Mouse (Mus musculus) stomach, embryonic 14.5 days (tissue): Measurements from ENCODE around the gene Selenbp2. TPM values are rescaled to one million over a fixed set of nuclear protein-coding genes. Genes with fewer than 3 reads are reported as not detected.
A peak's percentile ranks its signal among the peaks of the same experiment; 100 is the strongest.
"Not testable (repeated sequence)": the region's sequence is repeated elsewhere in the genome, so short reads cannot be mapped to it uniquely, and the experiment has no call there.

Source experiments
- ATAC-seq: fragments of 200-750 bp; cut with Nextera tagmentation; 2 replicates; pipeline ENCODE4 v1.8.0; 2017; ENCODE audit warnings: low read depth, moderate TSS enrichment; ENCODE audit not compliant: insufficient number of reproducible peaks, insufficient read depth, low FRiP score
- H3K27ac ChIP-seq: fragments of 300-500 bp; sonication (generic); 2 replicates; pipeline ENCODE4 v1.5.1; 2014; ENCODE audit warnings: mild to moderate bottlenecking, low read length, moderate library complexity, mixed read lengths
- H3K27me3 ChIP-seq: fragments of 300-500 bp; sonication (generic); 2 replicates; pipeline ENCODE4 v1.6.1; 2014; ENCODE audit warnings: low read length, control low read depth, mixed read lengths; ENCODE audit not compliant: control insufficient read depth, insufficient read depth
- H3K36me3 ChIP-seq: fragments of 300-500 bp; sonication (generic); 2 replicates; pipeline ENCODE4 v1.6.1; 2014; ENCODE audit warnings: mild to moderate bottlenecking, control low read depth, low read length, moderate library complexity, mixed read lengths; ENCODE audit not compliant: control insufficient read depth, insufficient read depth
- H3K4me1 ChIP-seq: fragments of 300-500 bp; sonication (generic); 2 replicates; pipeline ENCODE4 v1.6.1; 2014; ENCODE audit warnings: low read length, control low read depth, mixed read lengths; ENCODE audit not compliant: control insufficient read depth, insufficient read depth
- H3K4me2 ChIP-seq: fragments of 300-500 bp; sonication (generic); replicated peaks from 2 replicates; pipeline ENCODE4 v1.6.1; 2014; ENCODE audit warnings: low read depth, low read length, control low read depth
- H3K4me3 ChIP-seq: fragments of 300-500 bp; sonication (generic); 2 replicates; pipeline ENCODE4 v1.5.1; 2014; ENCODE audit warnings: low read depth, low read length, control low read depth
- H3K9ac ChIP-seq: fragments of 300-500 bp; sonication (generic); replicated peaks from 2 replicates; pipeline ENCODE4 v1.6.1; 2014; ENCODE audit warnings: low read depth, mild to moderate bottlenecking, control low read depth, low read length, moderate library complexity, mixed read lengths
- H3K9me3 ChIP-seq: fragments of 300-500 bp; sonication (generic); 2 replicates; pipeline ENCODE4 v1.6.1; 2016; ENCODE audit warnings: low read depth, low read length, control low read depth; ENCODE audit not compliant: control insufficient read depth
- WGBS: fragments of 180-500 bp; shearing (Covaris S2); extraction: QIAGEN DNeasy Blood & Tissue Kit; methylation state at CpG from one replicate; pipeline ENCODE4 v1.1.7; 2014; 5-methylcytosine and 5-hydroxymethylcytosine counted together
- polyA plus RNA-seq: library from polyadenylated mRNA; unstranded; fragments of >200 nt; fragmentation: Nextera tagmentation; extraction: Ambion mirVana; gene quantifications from 2 replicates; pipeline ENCODE4 v1.2.1, GENCODE M21; 2014

The Selenbp2 gene
- 2.6 and 3.0 TPM in 2 replicates for polyA plus RNA-seq

DNA sequence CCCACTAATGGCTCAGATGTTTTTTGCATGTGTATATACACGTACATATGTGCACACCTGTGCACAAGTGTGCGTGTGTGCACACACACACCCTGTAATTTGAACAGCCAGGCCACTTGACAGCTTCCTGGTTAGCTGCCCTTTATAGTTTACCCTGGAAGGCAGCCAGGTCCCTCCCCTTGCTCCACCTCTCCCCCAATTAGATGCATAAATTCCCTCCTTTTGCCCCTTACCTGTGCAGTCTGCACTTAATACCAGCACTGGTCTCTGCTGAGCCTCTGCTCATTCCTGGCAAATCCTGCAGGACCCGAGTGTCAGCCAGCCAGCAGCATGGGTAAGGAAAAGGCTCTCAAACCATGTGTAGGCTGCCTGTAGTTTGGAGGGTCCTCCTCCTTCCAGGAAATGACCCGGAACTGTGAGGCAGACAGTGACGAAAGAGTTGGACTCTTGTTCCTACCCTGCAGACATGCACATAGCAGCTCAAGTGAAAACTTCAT is at the start of gene Selenbp2:
Selenbp2 (plus strand) TSS at position 228 of the 497 bp plus-strand sequence.
- no peaks in the 10 kb centered on the region for H3K27me3 ChIP-seq
- H3K4me3 ChIP-seq, result no peak within 1 kb of the TSS
- no peak within 1 kb of the TSS for H3K27ac ChIP-seq
- no peaks in the 10 kb centered on the region for H3K36me3 ChIP-seq
- H3K9me3 ChIP-seq, result no peaks in the 10 kb centered on the region
- no peaks in the 10 kb centered on the region for H3K4me1 ChIP-seq
- peak; percentile 65; the same call in 1 of the 2 replicates for ATAC-seq
- WGBS, result 29% methylated on average over 5 of the region's 5 CpGs
- no peak within 1 kb of the TSS for H3K4me2 ChIP-seq
- H3K9ac ChIP-seq, result no peak within 1 kb of the TSS

DNA sequence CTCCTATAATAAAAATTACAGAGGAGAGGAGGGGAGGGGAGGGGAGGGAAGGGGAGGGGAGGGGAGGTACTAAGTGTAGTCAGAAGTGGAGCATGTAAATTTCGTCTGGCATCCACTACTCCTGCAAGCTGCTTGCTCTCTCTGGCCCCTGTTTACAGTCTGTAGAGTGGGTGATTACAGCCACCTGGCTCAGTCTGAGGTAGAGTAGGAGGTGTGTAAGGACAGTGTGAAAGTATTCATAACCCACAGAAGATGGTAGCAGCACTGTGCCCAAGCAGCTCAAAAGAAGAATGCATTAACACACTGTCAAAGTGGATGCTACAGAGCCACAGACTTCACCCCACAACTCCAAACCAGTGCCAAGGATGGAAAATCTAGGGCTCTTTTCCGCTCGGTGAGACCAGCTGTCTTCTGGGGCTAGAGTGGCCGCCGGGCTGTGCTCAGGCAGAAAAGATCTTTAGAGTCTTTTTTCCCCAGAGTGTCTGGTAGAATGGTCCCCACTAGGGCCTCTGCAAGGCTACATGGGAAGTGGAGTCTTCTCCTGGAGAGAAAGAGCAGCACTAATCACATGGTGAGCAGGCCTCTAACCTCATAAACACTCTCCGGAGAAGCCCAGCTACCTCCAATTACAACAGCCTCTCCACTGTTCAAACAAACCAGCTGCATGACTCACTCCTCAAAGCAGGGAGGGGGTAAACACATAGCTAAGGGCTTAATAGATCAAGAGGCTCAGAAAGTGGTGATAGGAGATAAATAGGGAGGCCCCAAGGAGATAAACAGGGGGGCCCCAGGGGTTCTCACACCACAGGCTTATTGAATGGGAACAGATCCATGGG is 44.4 kb upstream of the Selenbp2 start:
- H3K9me3 ChIP-seq, result no peaks in the 10 kb centered on the region
- H3K27me3 ChIP-seq, result no peaks in the 10 kb centered on the region
- peak overlapping the region; percentile 86 for H3K27ac ChIP-seq
- no peak overlapping the region for H3K4me3 ChIP-seq
- H3K9ac ChIP-seq, result no peak overlapping the region
- peaks cover 17% of the 10 kb centered on the region for H3K4me1 ChIP-seq
- H3K4me2 ChIP-seq, result peak overlapping the region; percentile 18; the same call in 1 of the 2 replicates
- no peaks in the 10 kb centered on the region for H3K36me3 ChIP-seq
- 17% methylated on average over 6 of the region's 6 CpGs for WGBS
- ATAC-seq, result peak; percentile 95

DNA sequence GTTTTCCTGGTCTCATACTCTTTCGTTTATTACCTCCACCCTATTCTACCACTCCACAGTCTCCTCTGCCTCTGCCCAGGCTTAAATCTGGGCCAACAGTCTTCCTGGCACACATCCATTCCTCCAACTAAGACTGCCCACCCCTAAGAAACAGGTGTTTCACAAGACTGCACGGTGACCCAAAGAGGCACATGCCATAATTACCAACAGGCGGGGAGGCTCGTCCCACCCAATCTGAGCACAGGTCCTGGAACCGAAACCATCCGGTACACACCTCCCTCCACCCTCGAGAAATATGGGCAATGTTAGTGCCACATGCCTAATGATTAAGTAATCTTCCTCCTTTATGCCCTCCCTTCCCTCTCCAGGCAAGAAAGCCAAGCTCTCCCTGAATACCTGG is 42.9 kb upstream of the Selenbp2 start:
- 71% methylated on average over 7 of the region's 7 CpGs for WGBS
- no peak overlapping the region for H3K4me2 ChIP-seq
- no peaks in the 10 kb centered on the region for H3K36me3 ChIP-seq
- ATAC-seq, result no peak
- H3K27me3 ChIP-seq, result no peaks in the 10 kb centered on the region
- H3K27ac ChIP-seq, result no peak overlapping the region
- no peak overlapping the region for H3K4me3 ChIP-seq
- H3K9me3 ChIP-seq, result no peaks in the 10 kb centered on the region
- no peak overlapping the region for H3K9ac ChIP-seq
- peaks cover 17% of the 10 kb centered on the region for H3K4me1 ChIP-seq

DNA sequence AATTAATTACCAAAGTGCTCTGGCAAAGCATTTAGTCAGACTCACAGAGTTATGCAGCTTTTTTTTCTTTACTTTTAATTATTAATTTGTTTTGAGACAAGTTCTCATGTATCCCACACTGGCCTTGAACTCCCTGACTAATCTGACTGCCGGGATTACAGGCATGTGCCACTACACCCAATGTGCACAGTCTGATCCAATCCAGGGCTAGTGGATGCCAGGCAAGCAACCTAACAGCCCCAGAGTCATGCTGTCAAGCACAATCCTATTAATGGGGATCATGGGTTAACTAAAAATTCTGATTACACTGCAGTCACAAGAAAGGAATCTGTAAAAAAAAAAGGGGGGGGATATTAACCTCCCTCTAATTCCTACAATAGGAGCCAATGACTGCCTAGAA is 39.4 kb upstream of the Selenbp2 start:
- not testable (repeated sequence) for H3K27me3 ChIP-seq, H3K4me3 ChIP-seq, H3K9ac ChIP-seq, H3K9me3 ChIP-seq, ATAC-seq, H3K4me2 ChIP-seq, H3K36me3 ChIP-seq, H3K27ac ChIP-seq
- 72% methylated on average over 1 of the region's 1 CpGs for WGBS
- peaks cover 18% of the 10 kb centered on the region for H3K4me1 ChIP-seq

DNA sequence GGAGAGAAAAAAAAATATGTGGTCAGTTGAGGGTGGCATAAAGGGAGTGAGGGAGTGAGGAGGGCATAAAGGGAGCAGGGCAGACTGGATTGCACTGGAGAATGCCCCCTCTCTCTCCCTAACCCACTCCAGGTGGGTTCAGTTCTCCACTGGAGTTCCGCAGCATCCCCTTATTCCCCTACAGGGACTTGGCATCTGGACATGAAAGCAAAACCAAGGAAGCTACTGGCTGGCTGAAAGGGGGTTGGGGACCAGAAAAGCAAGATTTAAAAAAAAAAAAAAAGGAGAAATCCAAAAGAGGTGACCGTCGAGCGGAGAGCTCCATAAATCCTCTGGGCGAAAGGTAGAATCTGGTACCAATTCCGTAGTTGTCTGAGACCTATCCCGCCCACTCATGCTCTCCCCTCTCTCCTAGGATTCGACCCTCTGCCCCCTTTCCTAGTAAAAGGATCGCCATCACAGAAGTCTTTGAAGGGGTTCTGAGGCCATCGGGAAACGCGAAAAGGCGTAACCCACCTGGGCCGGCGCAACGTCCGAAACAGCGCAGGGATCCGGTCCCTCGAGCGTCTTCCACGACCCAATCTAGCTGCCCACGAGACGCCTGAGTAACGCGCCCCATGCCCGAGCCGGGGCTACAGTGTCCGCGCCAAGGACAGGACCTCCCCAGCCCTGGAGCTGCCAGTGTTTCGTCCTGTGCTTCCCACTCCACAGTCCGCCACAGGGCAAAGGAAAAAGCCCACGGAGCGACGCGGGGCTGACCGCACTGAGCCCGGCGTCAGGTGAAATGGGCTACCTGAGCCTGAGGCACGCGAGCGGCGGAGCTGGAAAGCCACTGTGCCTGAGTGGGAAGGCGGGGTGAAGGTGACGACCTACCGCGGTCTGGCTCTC is 35.3 kb upstream of the Selenbp2 start:
- H3K36me3 ChIP-seq, ATAC-seq, H3K27me3 ChIP-seq, H3K4me1 ChIP-seq, H3K9me3 ChIP-seq, H3K27ac ChIP-seq: not testable (repeated sequence)
- Histone ChIP-seq H3K4me2 (peak overlapping the region; percentile 66), H3K4me3 (peak overlapping the region; percentile 33), H3K9ac (peak overlapping the region; percentile 28; the same call in 1 of the 2 replicates)
- 6% methylated on average over 22 of the region's 47 CpGs for WGBS

DNA sequence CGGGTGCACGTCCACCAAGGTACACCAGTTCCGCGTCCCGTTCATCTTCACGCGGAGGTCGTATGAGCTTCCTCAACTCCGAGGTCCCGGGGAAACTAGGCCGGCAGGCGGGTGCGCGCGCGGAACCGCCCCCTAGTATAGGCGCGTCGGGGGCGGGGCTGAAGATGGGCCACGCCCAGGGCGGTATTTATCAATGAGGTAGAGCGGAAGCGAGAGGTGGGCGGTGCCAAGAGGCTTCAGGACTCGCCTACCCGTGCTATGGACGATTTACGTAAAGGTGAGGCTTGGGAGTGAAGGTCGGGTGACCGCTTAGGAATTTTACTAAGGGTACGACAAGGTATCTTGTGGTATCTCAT is 34.6 kb upstream of the Selenbp2 start, which contains the start of gene Tuft1:
Tuft1 (minus strand) TSS at position 133 of the 356 bp plus-strand sequence.
- Histone ChIP-seq H3K27ac (peak within 1 kb of the TSS; percentile 61; the same call in 1 of the 2 replicates), H3K9ac (peak within 1 kb of the TSS; percentile 28; the same call in 1 of the 2 replicates), H3K4me2 (peak within 1 kb of the TSS; percentile 66), H3K4me3 (peak within 1 kb of the TSS; percentile 33)
- ATAC-seq, result peak; percentile 91
- not testable (repeated sequence) for H3K9me3 ChIP-seq, H3K36me3 ChIP-seq, H3K4me1 ChIP-seq, H3K27me3 ChIP-seq
- 0% methylated on average over 18 of the region's 33 CpGs for WGBS

DNA sequence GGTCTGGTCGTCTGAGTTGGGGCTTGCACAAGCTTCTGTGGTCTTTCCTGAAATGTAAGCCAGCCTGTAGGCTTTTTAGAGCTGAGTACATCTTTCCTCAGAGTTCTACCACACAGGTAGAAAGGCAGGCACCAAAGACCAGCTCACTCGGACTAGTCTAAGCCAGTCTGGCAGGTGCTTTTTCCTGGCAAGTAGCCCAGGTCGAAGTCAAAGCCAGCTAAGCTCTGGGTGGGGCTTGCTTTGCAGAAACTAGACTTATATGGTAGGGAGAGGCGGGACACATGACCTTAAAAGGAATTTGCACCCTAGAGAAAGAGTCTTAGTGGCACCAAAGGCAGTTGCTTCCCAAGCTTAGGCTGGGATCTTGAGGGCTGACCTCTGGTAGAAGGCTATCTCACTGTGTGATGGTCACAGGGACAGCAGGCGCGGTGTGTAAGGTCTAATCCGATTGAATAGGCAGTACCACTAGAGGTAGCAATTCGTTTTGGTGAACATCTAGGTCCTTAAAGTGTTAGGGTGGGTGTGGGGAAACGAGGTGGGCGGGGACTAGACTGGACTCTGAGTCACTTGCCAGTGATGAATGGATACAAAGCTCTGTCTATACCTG is 34.1 kb upstream of the Selenbp2 start:
- 33% methylated on average over 7 of the region's 10 CpGs for WGBS
- H3K36me3 ChIP-seq, H3K9ac ChIP-seq, H3K4me1 ChIP-seq, H3K9me3 ChIP-seq, H3K27me3 ChIP-seq, H3K4me3 ChIP-seq: not testable (repeated sequence)
- ATAC-seq, result peak; percentile 84
- Histone ChIP-seq H3K4me2 (peak overlapping the region; percentile 35), H3K27ac (peak overlapping the region; percentile 61; the same call in 1 of the 2 replicates)

DNA sequence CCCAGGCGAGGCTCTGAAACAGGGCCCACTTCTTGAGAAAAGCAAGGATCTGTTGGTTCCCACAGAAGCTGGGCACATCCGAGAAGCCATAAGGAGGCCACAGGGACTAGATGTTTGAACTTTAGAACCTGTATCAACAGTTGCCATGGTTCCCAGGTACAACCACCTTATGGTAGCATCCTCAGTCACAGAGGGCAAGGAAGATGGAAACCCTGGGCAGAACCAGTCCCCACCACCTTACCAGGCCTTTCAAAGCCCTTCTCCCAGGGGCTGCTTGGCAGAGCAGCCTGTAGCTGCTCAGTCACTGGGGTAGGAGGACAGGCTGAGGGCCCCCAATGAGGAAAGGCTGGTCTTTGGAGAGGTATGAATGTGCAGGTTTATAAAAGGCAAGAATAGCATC is 32.5 kb upstream of the Selenbp2 start:
- ATAC-seq, H3K36me3 ChIP-seq, H3K27ac ChIP-seq, H3K27me3 ChIP-seq, H3K9me3 ChIP-seq, H3K4me1 ChIP-seq, H3K9ac ChIP-seq, H3K4me2 ChIP-seq, H3K4me3 ChIP-seq: not testable (repeated sequence)
- 89% methylated on average over 2 of the region's 2 CpGs for WGBS
